Mouse (Mus musculus): ENCODE results near the gene Cpped1. TPM values are rescaled to one million over a fixed set of nuclear protein-coding genes. Genes with fewer than 3 reads are reported as not detected.

Cpped1 gene
- polyA plus RNA-seq, 1 experiment from 2014 or later: 37.3 TPM

DNA sequence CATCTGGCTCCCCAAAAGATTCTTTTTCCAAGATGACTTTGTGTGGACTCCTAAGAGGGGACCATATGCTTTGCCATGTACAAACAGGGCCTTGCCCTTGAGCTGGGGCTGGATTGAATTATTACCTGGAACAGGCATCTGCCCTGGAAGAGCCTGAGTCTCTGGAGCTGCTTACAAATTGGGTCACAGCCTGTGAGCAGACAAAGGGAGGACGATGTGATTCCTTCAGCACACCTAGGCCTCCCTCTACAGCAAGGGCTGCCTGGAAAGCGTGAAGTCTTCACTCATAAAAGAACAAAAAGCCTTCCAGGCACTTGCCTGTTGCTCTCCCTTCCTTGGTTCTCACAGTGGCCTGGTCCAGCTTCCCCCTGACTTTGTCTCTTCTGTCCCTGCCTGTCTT is 136.9 kb downstream of the Cpped1 start:
- no peaks in the 10 kb centered on the region for H3K27me3 ChIP-seq (ENCODE audit: control insufficient read depth, insufficient read depth, low read length)
- H3K9ac ChIP-seq (ENCODE audit: low read length): no peak overlapping the region
- peaks cover 12% of the 10 kb centered on the region for H3K9me3 ChIP-seq (replicated peaks; ENCODE audit: control insufficient read depth, low read length)
- no peak overlapping the region for H3K27ac ChIP-seq (ENCODE audit: low read length)
- no peaks in the 10 kb centered on the region for H3K4me1 ChIP-seq (ENCODE audit: control insufficient read depth, insufficient read depth, low read length)
- H3K36me3 ChIP-seq (ENCODE audit: control insufficient read depth, insufficient read depth): no peaks in the 10 kb centered on the region
- no peak for ATAC-seq (replicated peaks; ENCODE audit: extremely low read depth, insufficient read depth, low FRiP score)
- H3K4me2 ChIP-seq (ENCODE audit: low read depth, low read length): no peak overlapping the region
- H3K4me3 ChIP-seq (ENCODE audit: low read length): no peak overlapping the region
- WGBS: 85% methylated on average over 2 of the region's 2 CpGs

DNA sequence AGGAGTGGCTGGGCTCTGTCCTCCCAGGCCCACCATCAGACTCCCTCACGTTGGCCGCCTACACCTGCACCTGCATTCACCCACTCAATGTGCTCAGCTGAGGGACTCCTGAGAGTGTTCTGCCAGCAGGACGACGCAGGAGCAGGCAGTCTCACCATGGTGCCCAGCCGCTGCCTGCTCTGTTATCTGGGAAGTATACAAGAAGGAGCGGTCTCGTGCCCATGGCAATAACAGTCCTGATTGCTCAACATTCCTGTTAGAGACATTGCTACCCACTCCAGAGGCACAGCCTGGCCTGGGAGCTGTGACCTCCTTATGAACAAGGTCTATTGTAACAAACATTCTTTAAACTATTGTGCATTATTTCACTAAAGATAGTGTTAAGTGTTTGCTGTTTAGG is 151.3 kb downstream of the Cpped1 start:
- H3K27ac ChIP-seq (ENCODE audit: low read length): no peak overlapping the region
- no peaks in the 10 kb centered on the region for H3K9me3 ChIP-seq (replicated peaks; ENCODE audit: control insufficient read depth, low read length)
- no peak overlapping the region for H3K4me3 ChIP-seq (ENCODE audit: low read length)
- no peaks in the 10 kb centered on the region for H3K4me1 ChIP-seq (ENCODE audit: control insufficient read depth, insufficient read depth, low read length)
- ATAC-seq (replicated peaks; ENCODE audit: extremely low read depth, insufficient read depth, low FRiP score): no peak
- H3K36me3 ChIP-seq (ENCODE audit: control insufficient read depth, insufficient read depth): no peaks in the 10 kb centered on the region
- no peaks in the 10 kb centered on the region for H3K27me3 ChIP-seq (ENCODE audit: control insufficient read depth, insufficient read depth, low read length)
- no peak overlapping the region for H3K9ac ChIP-seq (ENCODE audit: low read length)
- 63% methylated on average over 7 of the region's 7 CpGs for WGBS
- no peak overlapping the region for H3K4me2 ChIP-seq (ENCODE audit: low read depth, low read length)

DNA sequence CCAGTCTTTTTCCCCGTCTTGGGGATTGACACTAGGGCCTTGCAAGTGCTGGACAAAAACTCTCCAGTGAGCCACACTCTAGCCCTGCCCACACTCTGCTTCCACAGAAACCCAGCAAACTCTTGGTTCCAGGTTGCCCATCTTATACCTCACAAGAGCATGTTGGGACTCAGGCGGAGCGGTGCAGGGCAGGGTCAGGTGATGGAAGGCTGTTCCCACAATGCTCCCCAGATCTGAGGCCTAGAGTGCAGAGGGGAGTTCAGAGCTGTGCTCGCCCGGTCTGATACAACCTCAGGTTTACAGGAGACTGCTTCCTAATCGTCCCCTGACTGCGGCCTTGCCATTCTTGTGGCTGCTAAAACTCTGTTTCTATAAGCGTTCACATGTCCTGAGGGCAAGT is 151.8 kb downstream of the Cpped1 start:
- WGBS: 89% methylated on average over 8 of the region's 8 CpGs
- no peak overlapping the region for H3K9ac ChIP-seq (ENCODE audit: low read length)
- no peak for ATAC-seq (replicated peaks; ENCODE audit: extremely low read depth, insufficient read depth, low FRiP score)

DNA sequence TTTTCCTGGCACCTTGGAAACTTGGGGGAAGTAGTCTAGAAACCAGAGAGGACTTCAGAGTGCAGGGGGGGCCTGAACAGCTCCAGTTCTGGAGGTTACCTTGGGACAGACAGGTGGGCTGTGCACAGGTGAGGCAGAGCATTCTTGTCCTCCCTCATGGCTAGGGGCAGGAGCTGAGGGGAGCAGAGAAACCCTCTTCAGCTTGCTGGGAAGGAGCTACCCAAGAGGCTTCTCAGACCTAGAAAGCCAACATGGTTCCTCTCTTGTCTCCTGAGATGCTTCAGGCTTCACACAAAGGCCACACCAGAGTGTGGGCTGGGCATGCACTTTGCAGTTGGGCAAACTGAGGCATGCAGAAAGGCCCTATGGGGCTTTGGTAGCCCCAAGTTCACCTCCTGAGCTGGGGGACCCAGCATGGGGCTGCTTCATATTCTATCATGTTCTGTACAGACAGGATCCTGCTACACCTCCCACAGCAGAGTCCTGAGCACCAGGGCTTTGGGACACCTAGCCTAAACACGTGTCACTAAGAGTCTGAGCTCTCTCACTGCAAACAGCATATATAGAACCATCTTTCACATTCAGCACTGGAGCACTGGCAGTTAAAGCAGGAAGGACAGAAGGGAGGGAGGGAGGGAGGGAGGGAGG is 152.5 kb downstream of the Cpped1 start:
- H3K27me3 ChIP-seq (ENCODE audit: control insufficient read depth, insufficient read depth, low read length): no peaks in the 10 kb centered on the region
- H3K9ac ChIP-seq (ENCODE audit: low read length): no peak overlapping the region
- no peaks in the 10 kb centered on the region for H3K9me3 ChIP-seq (replicated peaks; ENCODE audit: control insufficient read depth, low read length)
- ATAC-seq (replicated peaks; ENCODE audit: extremely low read depth, insufficient read depth, low FRiP score): no peak
- no peaks in the 10 kb centered on the region for H3K36me3 ChIP-seq (ENCODE audit: control insufficient read depth, insufficient read depth)
- H3K4me2 ChIP-seq (ENCODE audit: low read depth, low read length): no peak overlapping the region
- H3K4me3 ChIP-seq (ENCODE audit: low read length): no peak overlapping the region
- no peak overlapping the region for H3K27ac ChIP-seq (ENCODE audit: low read length)
- WGBS: 63% methylated on average over 1 of the region's 1 CpGs
- H3K4me1 ChIP-seq (ENCODE audit: control insufficient read depth, insufficient read depth, low read length): no peaks in the 10 kb centered on the region

More for the DNA sequence above, 151.8 kb downstream of the Cpped1 start:
- Histone ChIP-seq H3K36me3 (ENCODE audit: control insufficient read depth, insufficient read depth) (no peaks in the 10 kb centered on the region), H3K9me3 (replicated peaks; ENCODE audit: control insufficient read depth, low read length) (no peaks in the 10 kb centered on the region), H3K4me2 (ENCODE audit: low read depth, low read length) (no peak overlapping the region), H3K27me3 (ENCODE audit: control insufficient read depth, insufficient read depth, low read length) (no peaks in the 10 kb centered on the region), H3K4me1 (ENCODE audit: control insufficient read depth, insufficient read depth, low read length) (no peaks in the 10 kb centered on the region), H3K4me3 (ENCODE audit: low read length) (no peak overlapping the region), H3K27ac (ENCODE audit: low read length) (no peak overlapping the region)

DNA sequence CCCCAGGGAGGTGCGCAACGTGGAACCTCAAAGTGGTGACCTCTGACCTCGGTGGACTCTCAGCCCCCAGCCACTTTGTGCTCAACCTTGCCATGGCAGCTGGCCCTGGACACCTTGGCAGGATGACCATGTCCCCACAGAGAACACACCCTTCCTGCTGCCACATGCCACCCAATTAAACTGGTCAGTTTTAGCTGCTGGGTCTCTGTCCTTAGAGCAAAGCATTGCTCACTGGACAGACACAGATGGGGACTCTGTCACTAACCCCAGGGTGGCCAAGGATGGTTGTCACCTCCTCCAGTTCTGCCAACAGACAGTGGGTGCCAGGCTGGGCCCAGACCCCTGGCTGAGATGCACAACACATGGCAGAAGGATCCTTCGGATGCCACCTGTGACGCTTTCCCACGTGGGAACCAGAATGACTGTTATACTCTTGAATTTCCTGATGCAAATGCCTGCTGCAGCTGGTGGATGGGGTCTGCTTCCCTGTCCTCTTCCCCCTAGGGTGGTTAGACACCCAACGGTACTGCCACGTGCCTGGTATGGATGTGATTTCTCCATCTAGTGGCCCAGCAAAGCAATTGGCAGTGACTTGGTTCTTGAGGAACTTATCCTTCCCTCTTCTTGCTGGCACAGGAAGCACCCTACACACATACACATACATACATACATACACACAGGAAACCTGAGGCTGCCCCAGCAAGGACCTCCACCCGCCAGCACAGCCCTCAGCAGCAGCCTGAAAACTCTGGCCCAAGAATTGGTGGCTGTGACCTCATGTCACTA is 153.8 kb downstream of the Cpped1 start:
- no peaks in the 10 kb centered on the region for H3K9me3 ChIP-seq (replicated peaks; ENCODE audit: control insufficient read depth, low read length)
- no peaks in the 10 kb centered on the region for H3K27me3 ChIP-seq (ENCODE audit: control insufficient read depth, insufficient read depth, low read length)
- H3K4me1 ChIP-seq (ENCODE audit: control insufficient read depth, insufficient read depth, low read length): no peaks in the 10 kb centered on the region
- ATAC-seq (replicated peaks; ENCODE audit: extremely low read depth, insufficient read depth, low FRiP score): no peak
- no peak overlapping the region for H3K4me2 ChIP-seq (ENCODE audit: low read depth, low read length)
- no peak overlapping the region for H3K9ac ChIP-seq (ENCODE audit: low read length)
- no peak overlapping the region for H3K4me3 ChIP-seq (ENCODE audit: low read length)
- H3K36me3 ChIP-seq (ENCODE audit: control insufficient read depth, insufficient read depth): no peaks in the 10 kb centered on the region
- no peak overlapping the region for H3K27ac ChIP-seq (ENCODE audit: low read length)
- WGBS: 78% methylated on average over 9 of the region's 9 CpGs

DNA sequence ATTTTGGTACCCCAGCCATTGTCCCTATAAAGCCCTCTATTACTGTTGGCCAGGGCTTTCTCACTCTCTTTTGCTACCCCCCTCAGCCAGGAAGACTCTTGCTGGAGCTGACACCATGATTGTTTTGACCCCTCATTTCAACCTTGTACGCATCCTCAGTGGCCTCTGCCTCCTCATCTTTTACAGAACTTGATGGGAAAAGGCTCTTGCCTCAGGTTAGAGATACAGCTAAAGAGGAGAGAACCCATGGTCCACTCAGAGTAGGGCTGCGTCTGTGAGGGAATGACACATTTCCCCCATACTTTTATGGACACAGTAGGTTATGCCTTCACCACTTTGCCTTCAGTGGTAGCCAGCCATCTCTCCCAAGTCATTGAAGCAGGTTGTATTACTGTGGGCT is 155.1 kb downstream of the Cpped1 start:
- Histone ChIP-seq H3K27ac (ENCODE audit: low read length) (no peak overlapping the region), H3K9me3 (replicated peaks; ENCODE audit: control insufficient read depth, low read length) (no peaks in the 10 kb centered on the region), H3K36me3 (ENCODE audit: control insufficient read depth, insufficient read depth) (no peaks in the 10 kb centered on the region), H3K4me3 (ENCODE audit: low read length) (no peak overlapping the region), H3K4me2 (ENCODE audit: low read depth, low read length) (no peak overlapping the region), H3K4me1 (ENCODE audit: control insufficient read depth, insufficient read depth, low read length) (no peaks in the 10 kb centered on the region), H3K27me3 (ENCODE audit: control insufficient read depth, insufficient read depth, low read length) (no peaks in the 10 kb centered on the region), H3K9ac (ENCODE audit: low read length) (no peak overlapping the region)
- no peak for ATAC-seq (replicated peaks; ENCODE audit: extremely low read depth, insufficient read depth, low FRiP score)
- 91% methylated on average over 2 of the region's 2 CpGs for WGBS

Other genes starting within 250 kb of the Cpped1 start
- gene Shisa9, start 74.7 kb upstream of the Cpped1 start, polyA plus RNA-seq (2015; fragmentation: Nextera tagmentation; extraction: Ambion mirVana): 0.59 and 0.77 TPM in 2 replicates